Mouse (Mus musculus): ENCODE results near the gene Gm17542.

- TF ChIP-seq CTCF (IDR thresholded peaks at IDR 0.05): no peak
- TF ChIP-seq EP300 (IDR thresholded peaks at IDR 0.05): no peak
These were observed 38.7 kb downstream of the Gm17542 start for GRCm38 (mm10) chr10:58679298-58679697.
